Mouse (Mus musculus) G1E (cell line): ENCODE measurements at regions not wholly inside any gene's neighbourhood (a gene's known extent, or its start where the extent isn't known, plus 50 kb on each side); places are given as distances from the start of the nearest gene placed in this dataset.

Source experiments
- CTCF ChIP-seq: IDR thresholded peaks from 2 replicates; pipeline ENCODE4 v1.5.1; 2012; ENCODE audit warnings: low read depth, low read length, inconsistent platforms, mixed read lengths
- TAL1 ChIP-seq: conservative IDR thresholded peaks from 2 replicates; pipeline ENCODE4 v1.6.1; 2012; ENCODE audit warnings: low read depth, low read length, inconsistent platforms, mixed read lengths

DNA sequence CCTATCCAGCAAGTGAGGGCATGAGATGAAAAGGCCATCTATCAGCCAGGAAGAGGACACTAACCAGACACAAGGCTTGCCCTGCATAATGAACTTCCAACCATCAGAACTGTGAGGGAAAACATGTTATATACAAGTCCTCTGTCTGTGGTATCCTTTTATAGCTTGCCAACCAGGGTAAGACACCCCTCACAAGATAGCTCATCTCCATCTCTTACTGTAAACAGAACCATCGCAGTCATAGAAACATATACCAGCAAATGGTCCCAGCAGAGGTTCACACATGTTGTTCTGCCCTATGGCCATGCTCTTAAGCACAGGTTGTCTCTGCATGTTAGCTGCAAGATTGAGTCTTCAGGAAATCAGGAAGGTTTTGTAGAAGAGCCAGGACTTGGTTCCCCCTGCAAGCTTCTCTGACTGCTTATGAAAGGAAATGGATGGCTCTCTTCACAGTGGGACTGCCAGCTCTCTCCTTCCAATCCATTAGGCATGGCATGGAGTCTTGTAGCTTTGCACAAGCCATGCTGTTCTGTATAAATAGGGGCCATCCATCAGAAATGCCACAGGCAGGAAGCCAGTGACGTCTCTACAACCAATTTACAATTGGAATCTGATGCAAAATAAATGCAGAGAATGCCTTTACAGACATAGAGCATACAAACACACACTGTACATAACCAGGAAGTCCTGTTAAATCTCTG, 1514.0 kb upstream of the Lrrc6 start:
- TF ChIP-seq CTCF (no peak), TAL1 (no peak)
